Mouse (Mus musculus): ENCODE measurements around the gene Ly6g6c.

Ly6g6c gene

GRCm38 (mm10) chr17:35115046-35116019 is 50.1 kb downstream of the Ly6g6c start, which contains the start of gene Ly6g5b:
Gene Ly6g5b (minus strand): TSS chr17:35115428.
- no peak for DNase-seq (ENCODE audit: low spot score)
